Mouse (Mus musculus) embryonic facial prominence, embryonic 11.5 days (tissue): ENCODE measurements around the gene Mrpl10. TPM values are rescaled to one million over a fixed set of nuclear protein-coding genes. Genes with fewer than 3 reads are reported as not detected.

Experiments
- ATAC-seq: fragments of 200-750 bp; cut with Nextera tagmentation; replicated peaks from 2 replicates; pipeline ENCODE4 v1.8.0; 2017; ENCODE audit warnings: low read depth; ENCODE audit not compliant: insufficient number of reproducible peaks, low FRiP score, low TSS enrichment
- DNase-seq: peaks from one replicate; pipeline ENCODE4 v3.0.0-alpha.2; 2015; ENCODE audit warnings: low spot score
- H3K27ac ChIP-seq: fragments of 300-500 bp; sonication (generic); replicated peaks from 2 replicates; pipeline ENCODE4 v1.5.1; 2014; ENCODE audit warnings: mild to moderate bottlenecking, low read depth, low read length, control low read depth
- H3K27me3 ChIP-seq: fragments of 300-500 bp; sonication (generic); 2 replicates; pipeline ENCODE4 v1.6.1; 2014; ENCODE audit warnings: mild to moderate bottlenecking, low read length, moderate library complexity, mixed read lengths; ENCODE audit not compliant: control insufficient read depth, insufficient read depth
- H3K36me3 ChIP-seq: fragments of 300-500 bp; sonication (generic); replicated peaks from 2 replicates; pipeline ENCODE4 v1.6.1; 2014; ENCODE audit warnings: low read depth, mild to moderate bottlenecking, low read length, moderate library complexity, mixed read lengths; ENCODE audit not compliant: control insufficient read depth, insufficient read depth
- H3K4me1 ChIP-seq: fragments of 300-500 bp; sonication (generic); 2 replicates; pipeline ENCODE4 v1.6.1; 2014; ENCODE audit warnings: low read length, mixed read lengths; ENCODE audit not compliant: control insufficient read depth, insufficient read depth
- H3K4me2 ChIP-seq: fragments of 300-500 bp; sonication (generic); 2 replicates; pipeline ENCODE4 v1.6.1; 2014; ENCODE audit warnings: low read depth, mild to moderate bottlenecking, control low read depth, low read length, moderate library complexity
- H3K4me3 ChIP-seq: fragments of 300-500 bp; sonication (generic); 2 replicates; pipeline ENCODE4 v1.5.1; 2014; ENCODE audit warnings: low read depth, low read length, control low read depth
- H3K9ac ChIP-seq: fragments of 300-500 bp; sonication (generic); replicated peaks from 2 replicates; pipeline ENCODE4 v1.6.1; 2014; ENCODE audit warnings: mild to moderate bottlenecking, control low read depth, low read length
- H3K9me3 ChIP-seq: fragments of 300-500 bp; sonication (generic); replicated peaks from 2 replicates; pipeline ENCODE4 v1.6.1; 2016; ENCODE audit warnings: mild to moderate bottlenecking, low read length, inconsistent platforms, mixed read lengths; ENCODE audit not compliant: control insufficient read depth
- WGBS: fragments of 180-500 bp; shearing (Covaris S2); extraction: QIAGEN DNeasy Blood & Tissue Kit; methylation state at CpG from one replicate; pipeline ENCODE4 v1.1.7; 2014; 5-methylcytosine and 5-hydroxymethylcytosine counted together
- polyA plus RNA-seq: library from polyadenylated mRNA; unstranded; fragments of >200 nt; fragmentation: Nextera tagmentation; extraction: Ambion mirVana; gene quantifications from 2 replicates; pipeline ENCODE4 v1.2.1, GENCODE M21; 2014

The Mrpl10 gene
- polyA plus RNA-seq, result 85.7 and 91.2 TPM in 2 replicates

GRCm38 (mm10) chr11:97041022-97041899, at the start of gene Mrpl10, which contains the start of gene Lrrc46:
Gene Mrpl10, plus strand, starts transcription at chr11:97041560.
Gene Lrrc46, minus strand, starts transcription at chr11:97041407.
- Histone ChIP-seq H3K9me3 (no peaks in the 10 kb centered on the region), H3K27ac (no peak within 1 kb of the TSS), H3K27me3 (no peaks in the 10 kb centered on the region), H3K4me3 (peak within 1 kb of the TSS; percentile 60), H3K36me3 (no peaks in the 10 kb centered on the region; the same call in 1 of the 2 replicates), H3K4me2 (peak within 1 kb of the TSS; percentile 66), H3K9ac (peak within 1 kb of the TSS; percentile 74), H3K4me1 (0 out of 2 replicates have a peak, but pooled peaks cover 2% of the 10 kb centered on the region)
- ATAC-seq, result peak; percentile 85
- peak; percentile 98 for DNase-seq
- WGBS, result 2% methylated on average over 43 of the region's 48 CpGs

- DNase-seq, result no peak
- WGBS, result 29% methylated on average over 8 of the region's 8 CpGs
- peaks cover 9% of the 10 kb centered on the region; the same call in 1 of the 2 replicates for H3K27me3 ChIP-seq
- H3K4me3 ChIP-seq, result no peak overlapping the region
- no peak overlapping the region for H3K4me2 ChIP-seq
- H3K4me1 ChIP-seq, result peaks cover 3% of the 10 kb centered on the region; the same call in 1 of the 2 replicates
- H3K9ac ChIP-seq, result no peak overlapping the region
- no peaks in the 10 kb centered on the region for H3K36me3 ChIP-seq
- H3K27ac ChIP-seq, result no peak overlapping the region
- no peak for ATAC-seq
- no peaks in the 10 kb centered on the region for H3K9me3 ChIP-seq
Measured at GRCm38 (mm10) chr11:96992722-96993311, 48.5 kb upstream of the Mrpl10 start.

- Histone ChIP-seq H3K27me3 (peaks cover 11% of the 10 kb centered on the region; the same call in 1 of the 2 replicates), H3K9ac (peak overlapping the region; percentile 22; the same call in 1 of the 2 replicates), H3K4me2 (0 out of 2 replicates have a peak overlapping the region, but pooled peaks have one; percentile 2), H3K4me1 (peaks cover 3% of the 10 kb centered on the region; the same call in 1 of the 2 replicates), H3K36me3 (no peaks in the 10 kb centered on the region), H3K9me3 (no peaks in the 10 kb centered on the region), H3K4me3 (no peak overlapping the region), H3K27ac (no peak overlapping the region)
- 13% methylated on average over 5 of the region's 5 CpGs for WGBS
- no peak for ATAC-seq
- DNase-seq, result no peak
Measured at GRCm38 (mm10) chr11:96995031-96995430, 46.3 kb upstream of the Mrpl10 start.

- Histone ChIP-seq H3K4me3 (no peak overlapping the region), H3K27ac (no peak overlapping the region), H3K9ac (no peak overlapping the region; the same call in 1 of the 2 replicates), H3K4me1 (peaks cover 3% of the 10 kb centered on the region; the same call in 1 of the 2 replicates), H3K27me3 (peaks cover 11% of the 10 kb centered on the region; the same call in 1 of the 2 replicates), H3K4me2 (no peak overlapping the region), H3K9me3 (no peaks in the 10 kb centered on the region), H3K36me3 (no peaks in the 10 kb centered on the region)
- WGBS, result 73% methylated on average over 15 of the region's 15 CpGs
- no peak for DNase-seq
- no peak for ATAC-seq
Measured at GRCm38 (mm10) chr11:96995836-96996772, 45.3 kb upstream of the Mrpl10 start.

- WGBS, result 15% methylated on average over 17 of the region's 17 CpGs
- DNase-seq (no peak), ATAC-seq (peak; percentile 56; the same call in 1 of the 2 replicates)
- Histone ChIP-seq H3K27me3 (peaks cover 11% of the 10 kb centered on the region; the same call in 1 of the 2 replicates), H3K9me3 (no peaks in the 10 kb centered on the region), H3K4me1 (peaks cover 3% of the 10 kb centered on the region; the same call in 1 of the 2 replicates), H3K4me2 (peak overlapping the region; percentile 63), H3K36me3 (no peaks in the 10 kb centered on the region), H3K9ac (peak overlapping the region; percentile 71), H3K4me3 (peak overlapping the region; percentile 32), H3K27ac (no peak overlapping the region)
Measured at GRCm38 (mm10) chr11:96996773-96997379, 44.5 kb upstream of the Mrpl10 start.

GRCm38 (mm10) chr11:96997380-96997956, 43.9 kb upstream of the Mrpl10 start:
- Histone ChIP-seq H3K9ac (peak overlapping the region; percentile 71), H3K27me3 (peaks cover 11% of the 10 kb centered on the region; the same call in 1 of the 2 replicates), H3K36me3 (no peaks in the 10 kb centered on the region), H3K9me3 (no peaks in the 10 kb centered on the region), H3K4me3 (peak overlapping the region; percentile 32), H3K4me2 (peak overlapping the region; percentile 63), H3K27ac (no peak overlapping the region), H3K4me1 (peaks cover 3% of the 10 kb centered on the region; the same call in 1 of the 2 replicates)
- 4% methylated on average over 30 of the region's 30 CpGs for WGBS
- 0 out of 2 replicates have a peak, but pooled peaks have one; percentile 27 for ATAC-seq
- DNase-seq, result no peak

DNA sequence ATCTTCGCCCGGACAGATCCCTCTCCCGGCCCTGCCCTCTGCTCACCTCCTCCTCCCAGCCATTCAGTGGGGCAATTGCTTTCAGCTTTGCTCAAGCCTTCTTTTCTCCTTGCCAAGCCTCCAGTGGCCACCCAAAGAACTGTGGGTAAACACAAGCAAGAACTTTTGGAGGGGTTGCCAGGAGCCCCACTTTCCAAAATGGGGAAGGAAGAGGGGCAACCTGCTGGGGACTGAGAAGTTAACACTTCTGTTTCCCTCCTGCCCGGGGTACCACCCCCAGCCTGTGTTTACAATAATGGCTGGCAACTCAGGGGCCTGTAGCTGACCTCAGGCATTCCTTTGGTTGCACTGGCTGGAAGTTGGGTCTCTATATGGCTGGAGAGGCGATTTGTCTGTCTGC, 38.2 kb upstream of the Mrpl10 start:
- Histone ChIP-seq H3K36me3 (no peaks in the 10 kb centered on the region), H3K27me3 (no peaks in the 10 kb centered on the region), H3K9me3 (no peaks in the 10 kb centered on the region), H3K4me3 (no peak overlapping the region), H3K4me2 (no peak overlapping the region), H3K4me1 (no peaks in the 10 kb centered on the region), H3K9ac (no peak overlapping the region), H3K27ac (no peak overlapping the region)
- 30% methylated on average over 5 of the region's 5 CpGs for WGBS
- no peak for DNase-seq
- ATAC-seq, result no peak
